Mouse (Mus musculus): ENCODE results near the gene Ehd1. TPM values are rescaled to one million over a fixed set of nuclear protein-coding genes. Genes with fewer than 3 reads are reported as not detected.

The Ehd1 gene
- polyA plus RNA-seq, 1 experiment, result 86.5 TPM

Other genes with a start within 250 kb of the Ehd1 start
- gene Syvn1, start 230.1 kb upstream of the Ehd1 start, polyA plus RNA-seq (2012; rRNA removed), result 15.5 and 24.1 TPM in 2 replicates
- gene Mrpl49, start 218.9 kb upstream of the Ehd1 start, polyA plus RNA-seq (2012; rRNA removed), result 32.4 and 33.5 TPM in 2 replicates
- gene Fau, start 218.9 kb upstream of the Ehd1 start, polyA plus RNA-seq (2012; rRNA removed), result 1,752 and 1,769 TPM in 2 replicates
- 25.8 and 26.8 TPM in 2 replicates for gene Znhit2, start 215.5 kb upstream of the Ehd1 start, polyA plus RNA-seq (2012; rRNA removed)
- 24.1 and 33.2 TPM in 2 replicates for gene Tm7sf2, start 208.4 kb upstream of the Ehd1 start, polyA plus RNA-seq (2012; rRNA removed)
- gene Vps51, start 199.5 kb upstream of the Ehd1 start, polyA plus RNA-seq (2012; rRNA removed), result 62.5 and 70.8 TPM in 2 replicates
- 0.21 TPM in 1 of 2 replicates, not detected in the other for gene Tmem262, start 196.7 kb upstream of the Ehd1 start, polyA plus RNA-seq (2012; rRNA removed)
- gene Gm28374, start 194.5 kb upstream of the Ehd1 start, polyA plus RNA-seq (2012; rRNA removed), result 0.31 and 0.55 TPM in 2 replicates
- 68.5 and 81.2 TPM in 2 replicates for gene Zfpl1, start 191.8 kb upstream of the Ehd1 start, polyA plus RNA-seq (2012; rRNA removed)
- gene Cdca5, start 191.7 kb upstream of the Ehd1 start, polyA plus RNA-seq (2012; rRNA removed), result 0.83 and 1.4 TPM in 2 replicates
- 0.14 TPM in 1 of 2 replicates, not detected in the other for gene AC131692.1, start 182.3 kb upstream of the Ehd1 start, polyA plus RNA-seq (2012; rRNA removed)
- gene Naaladl1, start 170.9 kb upstream of the Ehd1 start, polyA plus RNA-seq (2012; rRNA removed), result 0.06 and 0.13 TPM in 2 replicates
- 14.0 and 16.8 TPM in 2 replicates for gene Sac3d1, start 158.1 kb upstream of the Ehd1 start, polyA plus RNA-seq (2012; rRNA removed)
- gene Snx15, start 148.4 kb upstream of the Ehd1 start, polyA plus RNA-seq (2012; rRNA removed), result 27.7 and 32.6 TPM in 2 replicates
- gene Batf2, start 135.7 kb upstream of the Ehd1 start, polyA plus RNA-seq (2012; rRNA removed), result 5.1 and 9.2 TPM in 2 replicates
- gene Arl2, start 135.2 kb upstream of the Ehd1 start, polyA plus RNA-seq (2012; rRNA removed), result 76.9 and 87.5 TPM in 2 replicates
- 0.52 and 0.60 TPM in 2 replicates for gene Majin, start 92.3 kb upstream of the Ehd1 start, polyA plus RNA-seq (2012; rRNA removed)
- gene Gpha2, start 50.3 kb upstream of the Ehd1 start, polyA plus RNA-seq (2012; rRNA removed), result 0.31 and 0.83 TPM in 2 replicates
- gene Ppp2r5b, start 40.9 kb upstream of the Ehd1 start, polyA plus RNA-seq (2012; rRNA removed), result 31.0 and 38.3 TPM in 2 replicates
- gene Atg2a, start 35.1 kb upstream of the Ehd1 start, polyA plus RNA-seq (2012; rRNA removed), result 11.4 and 15.7 TPM in 2 replicates
- 22.7 and 27.0 TPM in 2 replicates for gene Cdc42bpg, start 29.7 kb downstream of the Ehd1 start, polyA plus RNA-seq (2012; rRNA removed)
- 34.3 and 37.7 TPM in 2 replicates for gene Men1, start 58.3 kb downstream of the Ehd1 start, polyA plus RNA-seq (2012; rRNA removed)
- gene Map4k2, start 64.4 kb downstream of the Ehd1 start, polyA plus RNA-seq (2012; rRNA removed), result 63.7 and 88.3 TPM in 2 replicates
- gene Sf1, start 87.0 kb downstream of the Ehd1 start, polyA plus RNA-seq (2012; rRNA removed), result 89.7 and 158 TPM in 2 replicates
- gene Pygm, start 107.7 kb downstream of the Ehd1 start, polyA plus RNA-seq (2012; rRNA removed), result 34.8 and 47.2 TPM in 2 replicates
- 106 and 109 TPM in 2 replicates for gene Rasgrp2, start 122.6 kb downstream of the Ehd1 start, polyA plus RNA-seq (2012; rRNA removed)
- 1.3 and 1.5 TPM in 2 replicates for gene Nrxn2, start 142.0 kb downstream of the Ehd1 start, polyA plus RNA-seq (2012; rRNA removed)